Mouse (Mus musculus): ENCODE results near the gene Zcchc9. TPM values are rescaled to one million over a fixed set of nuclear protein-coding genes. Genes with fewer than 3 reads are reported as not detected.

The Zcchc9 gene
- 30.9 and 32.3 TPM in 2 replicates for polyA plus RNA-seq (2016; fragmentation: Nextera tagmentation; extraction: Ambion mirVana)

DNA sequence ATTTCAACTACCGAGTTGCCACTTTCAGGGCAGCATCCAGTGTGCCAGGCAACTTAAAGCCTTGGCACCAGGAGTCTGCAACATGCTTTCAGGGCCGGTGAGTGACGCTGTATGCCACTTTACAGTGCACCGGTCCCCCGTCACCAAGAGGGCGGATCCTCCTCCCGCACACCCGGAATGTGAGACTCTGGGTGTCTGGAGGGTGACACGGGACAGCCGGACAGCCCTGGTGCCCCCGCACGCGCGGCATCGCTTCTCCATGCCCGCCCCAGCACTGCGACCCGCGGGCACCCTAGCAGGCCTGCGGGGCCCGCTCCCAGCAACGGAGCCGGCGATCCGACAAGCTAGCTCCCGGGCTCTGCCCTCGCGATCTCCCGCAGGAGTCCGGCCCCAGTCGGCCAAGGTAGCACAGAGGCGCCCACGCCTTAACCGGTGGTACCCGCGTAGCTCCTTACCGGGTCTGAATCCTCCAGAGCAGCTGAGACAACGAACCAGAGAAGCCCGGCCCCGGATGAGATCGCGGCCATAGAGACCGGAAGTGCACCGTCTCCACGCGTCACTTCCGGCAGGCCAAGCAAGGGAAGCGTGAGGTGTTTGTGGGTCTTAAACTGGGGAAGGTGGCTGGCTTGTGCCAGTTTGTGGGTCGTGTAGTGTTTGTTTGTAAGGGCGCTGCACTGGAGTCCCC, at the start of gene Zcchc9:
TSS of gene Zcchc9 (minus strand) at position 551 of the 685 bp plus-strand sequence.
- Histone ChIP-seq H3K36me3 (peaks cover 20% of the 10 kb centered on the region), H3K4me3 (peak within 1 kb of the TSS; percentile 87), H3K4me1 (peaks cover 10% of the 10 kb centered on the region; the same call in 1 of the 2 replicates), H3K27me3 (ENCODE audit: low read depth, poor library complexity, severe bottlenecking) (no peaks in the 10 kb centered on the region), H3K9me3 (replicated peaks) (no peaks in the 10 kb centered on the region), H3K27ac (peak within 1 kb of the TSS; percentile 95)
- DNase-seq (ENCODE audit: low spot score): peak; percentile 92
- WGBS: 0% methylated on average over 50 of the region's 50 CpGs

DNA sequence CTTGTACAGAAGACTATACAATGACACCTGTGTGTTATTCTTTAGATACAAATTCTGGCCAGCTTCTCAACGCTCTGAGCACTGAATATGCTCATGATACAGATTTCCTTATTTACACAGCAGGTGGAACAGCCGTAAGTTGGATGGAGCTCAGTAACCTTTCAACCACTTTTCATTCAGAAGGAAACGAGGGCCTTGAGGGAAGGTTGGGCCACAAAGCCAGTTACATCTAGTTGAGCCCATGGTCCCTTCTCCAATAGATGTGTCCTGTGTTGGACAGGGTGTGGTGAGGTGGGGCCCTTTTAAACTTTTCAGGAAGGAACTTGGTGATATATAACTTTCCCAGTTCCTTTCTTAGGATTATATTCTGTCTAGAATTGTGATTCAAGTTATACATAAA, 46.9 kb upstream of the Zcchc9 start:
- WGBS: 87% methylated on average over 3 of the region's 3 CpGs
- H3K27me3 ChIP-seq (ENCODE audit: low read depth, poor library complexity, severe bottlenecking): no peaks in the 10 kb centered on the region
- no peak for DNase-seq (ENCODE audit: low spot score)
- H3K4me3 ChIP-seq: no peak overlapping the region
- H3K27ac ChIP-seq: no peak overlapping the region
- H3K36me3 ChIP-seq: no peaks in the 10 kb centered on the region
- no peaks in the 10 kb centered on the region for H3K4me1 ChIP-seq
- no peaks in the 10 kb centered on the region for H3K9me3 ChIP-seq (replicated peaks)

DNA sequence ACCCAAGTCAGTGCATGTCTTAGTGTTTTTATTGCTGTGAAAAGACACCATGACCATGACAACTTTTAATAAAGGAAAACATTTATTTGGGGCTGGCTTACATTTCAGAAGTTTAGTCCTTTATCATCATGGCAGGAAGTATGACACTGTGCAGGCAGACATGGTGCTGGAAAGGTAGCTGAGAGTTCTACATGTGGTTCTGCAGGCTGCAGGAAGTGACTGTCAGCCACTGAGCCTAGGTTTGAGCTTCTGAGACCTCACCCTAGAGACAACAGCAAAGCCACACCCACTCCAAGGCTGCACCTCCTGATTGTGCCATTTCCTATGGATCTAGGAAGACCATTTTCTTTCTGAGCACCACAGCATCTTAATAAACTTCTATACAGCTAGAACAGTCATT, 20.4 kb upstream of the Zcchc9 start:
- Histone ChIP-seq H3K9me3 (replicated peaks) (no peaks in the 10 kb centered on the region), H3K36me3 (no peaks in the 10 kb centered on the region), H3K4me3 (no peak overlapping the region), H3K4me1 (peaks cover 11% of the 10 kb centered on the region), H3K27ac (no peak overlapping the region), H3K27me3 (ENCODE audit: low read depth, poor library complexity, severe bottlenecking) (peaks cover 8% of the 10 kb centered on the region)
- no peak for DNase-seq (ENCODE audit: low spot score)

DNA sequence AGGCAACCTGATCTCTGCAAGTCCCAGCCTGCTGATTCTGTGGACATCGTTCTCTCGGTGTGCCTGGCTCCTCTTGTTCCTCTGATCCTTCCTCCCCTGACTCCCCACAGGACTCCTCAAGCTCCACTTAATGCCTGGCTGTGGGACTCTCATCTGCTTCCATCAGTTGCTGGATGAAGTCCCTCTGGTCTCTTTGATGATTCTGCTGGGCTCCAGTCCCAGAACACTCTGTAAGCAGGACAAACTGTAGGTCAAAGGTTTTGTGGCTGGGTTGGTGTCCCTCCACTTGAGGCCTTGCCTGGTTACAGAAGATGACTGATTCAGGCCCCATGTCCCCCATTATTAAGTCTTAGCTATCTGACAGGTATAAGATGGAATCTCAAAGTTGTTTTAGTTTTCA, 18.6 kb upstream of the Zcchc9 start:
- Histone ChIP-seq H3K27ac (no peak overlapping the region), H3K27me3 (ENCODE audit: low read depth, poor library complexity, severe bottlenecking) (peaks cover 8% of the 10 kb centered on the region), H3K9me3 (replicated peaks) (no peaks in the 10 kb centered on the region), H3K36me3 (no peaks in the 10 kb centered on the region), H3K4me3 (no peak overlapping the region), H3K4me1 (peaks cover 11% of the 10 kb centered on the region)
- DNase-seq (ENCODE audit: low spot score): no peak
- WGBS: 78% methylated on average over 2 of the region's 2 CpGs

DNA sequence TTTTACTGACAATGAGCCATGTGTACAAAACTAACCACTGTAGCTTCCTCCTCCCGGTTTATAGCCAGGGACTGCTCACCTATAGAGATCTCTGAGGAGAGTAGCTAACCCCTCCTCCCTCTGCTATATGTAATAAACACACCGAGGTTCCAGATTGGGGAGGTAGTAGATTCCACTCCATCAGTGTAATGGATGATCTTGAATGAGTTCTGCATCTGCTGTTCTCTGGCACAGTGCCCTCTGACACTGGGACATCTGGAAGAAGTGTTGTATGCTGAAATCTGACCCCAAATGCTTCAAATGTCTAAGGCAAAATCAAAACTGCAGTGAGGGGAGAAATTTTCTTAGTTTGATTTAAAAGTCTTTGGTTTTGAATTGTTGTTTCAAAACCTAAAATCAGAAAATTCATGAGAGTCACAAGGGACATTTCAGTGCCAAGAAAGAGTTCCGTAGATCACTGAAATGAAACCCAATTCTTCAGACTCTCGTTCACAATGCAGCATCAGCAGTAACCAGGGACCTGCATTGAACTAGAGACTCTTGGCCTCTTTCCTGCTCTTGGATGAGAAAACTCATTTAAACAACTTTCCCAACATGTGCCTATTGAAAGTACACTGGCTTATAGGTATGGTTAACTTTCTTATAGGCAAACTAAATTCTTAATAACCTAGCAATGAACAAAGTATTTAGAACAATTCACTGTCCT, 17.5 kb upstream of the Zcchc9 start:
- Histone ChIP-seq H3K27me3 (ENCODE audit: low read depth, poor library complexity, severe bottlenecking) (peaks cover 8% of the 10 kb centered on the region), H3K4me1 (peaks cover 11% of the 10 kb centered on the region), H3K4me3 (no peak overlapping the region), H3K9me3 (replicated peaks) (no peaks in the 10 kb centered on the region), H3K27ac (no peak overlapping the region), H3K36me3 (no peaks in the 10 kb centered on the region)
- 60% methylated on average over 4 of the region's 4 CpGs for WGBS
- no peak for DNase-seq (ENCODE audit: low spot score)

DNA sequence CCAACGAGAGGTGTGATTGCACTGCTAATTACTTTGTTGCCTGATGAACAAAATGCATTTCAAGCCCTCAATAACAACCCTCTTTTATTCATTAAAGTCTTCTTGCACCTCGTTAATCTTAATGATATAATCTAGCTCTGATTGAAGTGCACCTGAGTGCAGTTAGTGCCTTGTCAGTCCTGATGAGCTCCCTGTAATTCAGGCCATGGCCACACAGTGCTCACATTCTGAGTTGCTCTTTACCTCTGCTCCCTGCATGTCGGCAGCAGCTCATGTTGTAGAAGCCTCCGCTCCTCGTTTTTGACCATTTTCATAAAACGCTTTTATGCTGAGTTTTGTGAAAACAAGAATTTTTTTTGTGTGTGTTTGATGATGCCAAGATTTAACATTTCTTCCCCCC, 16.2 kb upstream of the Zcchc9 start:
- 48% methylated on average over 6 of the region's 6 CpGs for WGBS
- Histone ChIP-seq H3K27ac (no peak overlapping the region), H3K4me1 (peaks cover 11% of the 10 kb centered on the region), H3K4me3 (no peak overlapping the region), H3K36me3 (no peaks in the 10 kb centered on the region), H3K27me3 (ENCODE audit: low read depth, poor library complexity, severe bottlenecking) (peaks cover 8% of the 10 kb centered on the region), H3K9me3 (replicated peaks) (no peaks in the 10 kb centered on the region)
- DNase-seq (ENCODE audit: low spot score): no peak

DNA sequence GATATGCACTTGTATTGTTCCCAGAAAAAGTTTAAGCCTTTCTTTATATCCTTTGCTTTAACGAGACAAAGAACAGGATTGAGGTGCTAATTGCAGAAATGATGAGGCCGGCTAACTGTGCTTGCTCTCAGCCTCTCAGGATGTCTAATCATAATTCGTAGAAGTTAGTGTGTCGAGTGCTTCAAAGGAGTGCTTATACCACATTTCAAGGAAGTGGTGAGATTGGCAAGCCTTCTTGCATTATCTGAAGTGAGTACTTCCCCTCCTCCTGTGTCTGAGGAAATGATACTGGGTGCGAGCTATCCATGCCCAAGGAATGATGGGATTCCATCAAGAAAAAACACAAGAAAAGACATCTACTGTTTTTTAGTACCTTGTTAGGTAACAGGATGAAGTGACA, 7.2 kb upstream of the Zcchc9 start:
- no peaks in the 10 kb centered on the region for H3K4me1 ChIP-seq
- H3K9me3 ChIP-seq (replicated peaks): no peaks in the 10 kb centered on the region
- H3K27ac ChIP-seq: no peak overlapping the region
- H3K27me3 ChIP-seq (ENCODE audit: low read depth, poor library complexity, severe bottlenecking): no peaks in the 10 kb centered on the region
- H3K4me3 ChIP-seq: no peak overlapping the region
- 89% methylated on average over 5 of the region's 5 CpGs for WGBS
- H3K36me3 ChIP-seq: no peaks in the 10 kb centered on the region
- DNase-seq (ENCODE audit: low spot score): no peak

DNA sequence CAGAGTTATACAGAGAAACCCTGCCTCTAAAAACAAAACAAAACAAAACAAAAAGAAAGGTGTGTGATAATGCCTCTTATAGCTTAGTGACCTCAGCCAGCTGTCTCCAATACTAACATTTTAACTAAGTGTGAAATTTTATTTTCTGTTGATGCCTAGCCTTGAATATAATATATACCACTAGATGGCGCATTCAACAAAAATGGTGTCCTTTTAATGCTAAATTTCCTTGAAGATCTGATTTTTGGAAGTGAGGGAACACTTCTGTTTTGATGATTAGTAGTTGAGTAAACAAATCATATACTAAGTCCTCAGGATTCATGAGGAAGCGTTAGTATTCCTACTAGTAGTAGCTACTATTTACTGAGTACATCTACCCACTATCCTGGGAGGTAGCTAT, 2.0 kb upstream of the Zcchc9 start:
- no peak overlapping the region for H3K4me3 ChIP-seq
- H3K9me3 ChIP-seq (replicated peaks): no peaks in the 10 kb centered on the region
- WGBS: 45% methylated on average over 2 of the region's 2 CpGs
- no peak for DNase-seq (ENCODE audit: low spot score)
- peaks cover 16% of the 10 kb centered on the region for H3K36me3 ChIP-seq
- no peaks in the 10 kb centered on the region for H3K27me3 ChIP-seq (ENCODE audit: low read depth, poor library complexity, severe bottlenecking)
- H3K4me1 ChIP-seq: peaks cover 10% of the 10 kb centered on the region; the same call in 1 of the 2 replicates
- no peak overlapping the region for H3K27ac ChIP-seq

DNA sequence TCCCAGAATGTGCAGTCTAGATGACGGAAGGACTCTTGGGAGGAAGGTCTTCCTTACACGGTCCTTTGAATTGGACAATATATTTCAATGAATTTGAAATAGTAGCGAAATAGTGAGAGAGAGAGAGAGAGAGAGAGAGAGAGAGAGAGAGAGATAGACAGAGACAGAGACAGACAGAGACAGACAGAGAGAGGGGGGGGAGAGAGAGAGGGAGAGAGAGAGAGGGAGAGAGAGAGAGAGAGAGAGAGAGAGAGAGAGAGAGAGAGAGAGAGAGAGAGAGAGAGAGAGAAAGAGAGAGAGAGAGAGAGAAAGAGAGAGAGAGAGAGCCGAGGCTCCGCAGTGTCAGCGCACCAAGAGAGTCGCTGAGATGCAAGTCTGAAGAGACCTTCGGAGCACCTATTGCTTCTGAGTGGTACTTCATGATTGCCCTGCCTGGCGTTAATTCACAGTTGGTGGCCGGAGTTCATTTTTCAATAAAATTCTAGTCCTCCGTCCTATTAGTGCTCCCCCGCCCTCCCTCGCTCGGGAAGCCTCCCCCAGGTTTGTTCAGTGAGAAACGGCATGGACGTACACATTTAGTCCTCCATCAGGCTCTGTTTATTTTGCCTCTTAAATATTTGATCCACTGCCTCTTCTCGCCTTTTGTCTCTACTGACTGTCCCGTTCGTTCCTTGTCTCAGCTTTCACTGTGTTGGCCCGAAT, 520 bp upstream of the Zcchc9 start:
- peak overlapping the region; percentile 95 for H3K27ac ChIP-seq
- WGBS: 44% methylated on average over 20 of the region's 20 CpGs
- H3K27me3 ChIP-seq (ENCODE audit: low read depth, poor library complexity, severe bottlenecking): no peaks in the 10 kb centered on the region
- peak; percentile 45 for DNase-seq (ENCODE audit: low spot score)
- peaks cover 10% of the 10 kb centered on the region; the same call in 1 of the 2 replicates for H3K4me1 ChIP-seq
- peak overlapping the region; percentile 87 for H3K4me3 ChIP-seq
- peaks cover 20% of the 10 kb centered on the region for H3K36me3 ChIP-seq
- no peaks in the 10 kb centered on the region for H3K9me3 ChIP-seq (replicated peaks)

DNA sequence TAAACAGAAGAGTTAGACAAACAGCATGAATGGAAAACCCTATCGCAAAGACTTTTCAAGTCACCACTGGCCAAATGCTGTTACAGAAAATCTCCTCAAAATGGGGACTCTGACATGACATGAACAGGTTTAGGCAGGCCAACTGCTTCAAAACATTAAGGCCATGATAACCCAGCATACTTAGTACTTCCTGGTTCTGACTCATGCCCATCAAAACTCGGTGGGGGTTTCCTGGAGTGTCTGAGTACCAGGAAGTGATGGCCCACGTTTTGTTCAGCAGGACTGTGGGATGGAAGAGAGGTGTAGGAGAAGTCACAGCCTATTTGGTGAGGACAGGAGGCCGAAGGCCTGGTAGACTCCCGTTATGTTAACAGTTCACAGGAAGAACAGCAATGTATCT, 5.8 kb downstream of the Zcchc9 start:
- WGBS: 87% methylated on average over 5 of the region's 5 CpGs
- Histone ChIP-seq H3K4me3 (no peak overlapping the region), H3K36me3 (peaks cover 73% of the 10 kb centered on the region), H3K27ac (no peak overlapping the region), H3K9me3 (replicated peaks) (no peaks in the 10 kb centered on the region), H3K4me1 (0 out of 2 replicates have a peak, but pooled peaks cover 2% of the 10 kb centered on the region), H3K27me3 (ENCODE audit: low read depth, poor library complexity, severe bottlenecking) (no peaks in the 10 kb centered on the region)
- DNase-seq (ENCODE audit: low spot score): no peak

DNA sequence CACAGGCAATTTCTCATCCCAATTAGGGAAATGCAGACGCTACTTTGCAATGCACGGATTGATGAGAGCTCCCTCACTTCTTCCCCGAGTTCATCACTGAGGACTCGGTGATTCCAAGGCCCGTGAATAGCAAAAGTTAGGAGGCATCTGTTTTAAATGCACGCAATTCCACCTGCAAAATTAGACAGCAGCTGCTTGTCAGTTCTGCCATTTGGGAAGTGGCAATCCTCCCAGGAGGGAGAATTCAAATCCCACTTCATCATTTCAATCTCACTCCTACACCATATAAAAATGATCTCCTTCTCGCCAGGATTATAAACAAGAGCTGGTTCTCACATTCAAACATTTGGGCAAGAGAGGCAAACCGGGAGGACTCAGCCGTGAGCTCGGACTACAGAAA, 10.1 kb downstream of the Zcchc9 start:
- no peaks in the 10 kb centered on the region for H3K27me3 ChIP-seq (ENCODE audit: low read depth, poor library complexity, severe bottlenecking)
- 94% methylated on average over 10 of the region's 10 CpGs for WGBS

DNA sequence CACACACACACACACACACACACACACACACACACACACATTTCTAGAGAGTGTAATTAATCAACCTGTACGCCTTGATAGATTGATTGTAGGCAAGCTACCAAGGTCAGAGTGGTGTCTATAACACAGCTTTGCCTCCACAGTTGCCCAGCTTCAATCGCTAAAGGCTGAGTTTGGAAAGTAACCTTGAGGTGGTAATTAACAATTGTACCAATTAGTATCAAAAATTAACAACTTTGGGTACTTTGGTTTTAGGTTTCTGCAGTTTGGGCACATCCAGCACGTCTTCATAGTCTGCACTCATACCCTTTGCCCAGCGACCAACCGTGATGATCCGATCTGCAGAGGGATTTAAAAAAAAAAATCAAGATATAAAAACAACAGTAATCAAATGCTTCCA, 10.6 kb downstream of the Zcchc9 start:
- Histone ChIP-seq H3K36me3 (peaks cover 84% of the 10 kb centered on the region), H3K9me3 (replicated peaks) (no peaks in the 10 kb centered on the region), H3K4me3 (no peak overlapping the region), H3K27me3 (ENCODE audit: low read depth, poor library complexity, severe bottlenecking) (no peaks in the 10 kb centered on the region), H3K4me1 (no peaks in the 10 kb centered on the region), H3K27ac (no peak overlapping the region)
- WGBS: 92% methylated on average over 6 of the region's 6 CpGs
- DNase-seq (ENCODE audit: low spot score): no peak

More for the DNA sequence above, 10.1 kb downstream of the Zcchc9 start:
- no peak for DNase-seq (ENCODE audit: low spot score)
- H3K27ac ChIP-seq: no peak overlapping the region
- H3K36me3 ChIP-seq: peaks cover 85% of the 10 kb centered on the region
- no peak overlapping the region for H3K4me3 ChIP-seq
- no peaks in the 10 kb centered on the region for H3K4me1 ChIP-seq
- no peaks in the 10 kb centered on the region for H3K9me3 ChIP-seq (replicated peaks)

DNA sequence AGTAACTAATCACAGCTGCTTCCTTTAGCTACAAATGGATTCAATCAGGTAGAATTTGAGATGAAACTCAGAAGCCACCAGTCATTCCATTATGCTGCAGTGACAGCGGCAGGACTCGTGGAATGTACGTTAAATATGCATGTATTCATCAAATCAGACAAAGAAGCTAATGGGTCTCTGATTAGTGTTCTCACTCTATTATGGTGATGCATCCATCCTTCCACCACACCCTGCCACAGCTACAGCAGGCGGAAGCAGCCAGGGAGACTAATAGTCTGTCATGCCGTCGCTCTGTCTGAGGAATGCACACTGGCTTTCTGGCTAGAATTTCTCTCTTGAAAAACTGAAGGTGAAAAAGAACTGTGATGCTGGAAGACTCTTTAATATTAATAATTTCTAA, 11.5 kb downstream of the Zcchc9 start:
- 94% methylated on average over 6 of the region's 6 CpGs for WGBS
- peaks cover 75% of the 10 kb centered on the region for H3K36me3 ChIP-seq
- H3K27ac ChIP-seq: no peak overlapping the region
- no peaks in the 10 kb centered on the region for H3K9me3 ChIP-seq (replicated peaks)
- H3K4me1 ChIP-seq: peaks cover 3% of the 10 kb centered on the region; the same call in 1 of the 2 replicates
- no peak for DNase-seq (ENCODE audit: low spot score)
- H3K4me3 ChIP-seq: no peak overlapping the region
- H3K27me3 ChIP-seq (ENCODE audit: low read depth, poor library complexity, severe bottlenecking): no peaks in the 10 kb centered on the region
